Mouse (Mus musculus): ENCODE measurements around the gene Ltb4r1.
"Not testable (repeated sequence)": the region's sequence is repeated elsewhere in the genome, so short reads cannot be mapped to it uniquely, and the experiment has no call there.

Ltb4r1 gene

GRCm38 (mm10) chr14:55745861-55746237, 19.9 kb upstream of the Ltb4r1 start:
- no peak for DNase-seq (ENCODE audit: extremely low read depth, low read depth, low spot score)

DNA sequence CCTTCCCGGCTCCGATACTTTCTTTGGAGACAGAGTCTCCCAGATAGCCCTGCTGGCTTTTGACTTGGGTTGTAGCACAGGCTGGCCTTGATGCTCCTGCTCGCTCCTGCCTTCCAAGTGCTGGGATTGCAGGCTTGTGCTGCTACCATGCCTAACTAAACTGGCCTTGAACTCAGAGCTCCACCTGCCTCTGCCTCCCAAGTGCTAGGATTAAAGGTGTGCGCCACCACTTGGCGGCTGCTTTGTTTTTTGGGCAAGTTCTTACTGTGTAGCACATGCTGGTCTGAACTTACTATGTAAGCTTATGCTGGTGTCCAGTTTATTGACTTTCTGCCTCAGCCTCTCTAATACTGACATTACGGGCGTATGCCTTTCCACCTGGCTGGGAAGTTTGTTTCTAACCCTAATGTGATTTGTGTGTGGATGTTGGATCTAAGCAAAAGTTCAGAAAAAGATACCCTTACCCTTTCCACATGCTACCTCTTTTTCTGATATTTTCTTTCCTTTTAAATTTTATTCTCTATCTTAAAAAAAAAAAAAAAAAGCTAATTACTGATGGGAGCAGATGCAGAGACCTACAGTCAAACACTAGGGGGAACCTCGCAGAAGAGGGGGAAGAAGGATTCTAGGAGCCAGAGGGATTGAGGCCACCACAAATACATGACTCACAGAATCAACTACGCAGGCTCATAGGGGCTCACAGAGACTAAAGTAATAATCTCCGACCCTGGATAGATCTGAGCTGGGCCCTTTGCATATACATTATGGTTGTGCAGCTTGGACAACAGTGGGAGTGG, 18.5 kb upstream of the Ltb4r1 start:
- DNase-seq (ENCODE audit: extremely low read depth, low read depth, low spot score), result no peak

- DNase-seq (ENCODE audit: extremely low read depth, low read depth, low spot score), result no peak
Measured at GRCm38 (mm10) chr14:55757566-55757965, 8.2 kb upstream of the Ltb4r1 start.

DNA sequence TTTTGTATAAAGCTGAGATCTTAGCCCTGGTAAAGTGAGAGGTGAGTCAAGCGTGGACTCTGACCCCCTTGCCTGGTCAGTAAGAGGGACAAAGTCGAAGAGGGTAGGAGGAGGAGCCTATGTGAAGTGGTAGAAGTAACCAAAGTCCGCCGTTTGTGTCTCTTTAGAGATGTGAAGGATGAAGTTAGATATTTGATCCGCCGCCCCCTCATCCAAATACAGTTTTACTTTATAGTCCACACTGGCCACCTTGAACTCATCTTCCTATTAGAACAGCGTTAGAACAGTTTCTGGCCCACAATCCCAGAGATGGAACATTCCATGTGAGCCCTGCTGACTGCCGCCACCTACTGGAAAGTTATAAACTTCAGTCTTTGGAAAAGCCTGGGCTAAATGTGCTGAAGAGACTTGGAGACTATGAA, 7.4 kb upstream of the Ltb4r1 start, which contains the start of gene Cideb:
Cideb (minus strand) TSS at position 96 of the 422 bp plus-strand sequence.
- DNase-seq (ENCODE audit: extremely low read depth, low read depth, low spot score), result no peak

DNA sequence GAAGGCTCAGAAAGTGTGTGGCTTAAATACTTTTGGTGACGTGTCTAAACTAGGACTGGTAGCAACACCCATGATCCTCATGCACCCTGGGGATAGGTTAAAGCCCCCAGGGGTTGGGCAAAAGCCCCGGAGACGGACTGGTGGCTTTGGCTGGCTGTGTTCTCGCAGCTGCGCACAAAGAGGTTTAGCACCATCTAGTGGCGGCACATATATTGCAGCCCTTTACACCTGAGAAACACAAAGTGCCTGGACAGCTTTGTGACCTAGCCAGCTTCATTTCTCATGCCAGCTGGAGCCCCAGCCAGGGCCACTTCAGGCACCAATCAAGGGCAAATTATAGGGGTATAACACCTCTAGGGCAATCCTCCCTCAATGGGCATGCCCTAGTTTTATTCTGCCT, 5.6 kb upstream of the Ltb4r1 start:
- not testable (repeated sequence) for DNase-seq (ENCODE audit: extremely low read depth, low read depth, low spot score)

GRCm38 (mm10) chr14:55761163-55761562, 4.6 kb upstream of the Ltb4r1 start, which contains the start of gene Ltb4r2:
Gene Ltb4r2, plus strand, starts transcription at chr14:55761428.
- DNase-seq (ENCODE audit: extremely low read depth, low read depth, low spot score), result no peak

DNA sequence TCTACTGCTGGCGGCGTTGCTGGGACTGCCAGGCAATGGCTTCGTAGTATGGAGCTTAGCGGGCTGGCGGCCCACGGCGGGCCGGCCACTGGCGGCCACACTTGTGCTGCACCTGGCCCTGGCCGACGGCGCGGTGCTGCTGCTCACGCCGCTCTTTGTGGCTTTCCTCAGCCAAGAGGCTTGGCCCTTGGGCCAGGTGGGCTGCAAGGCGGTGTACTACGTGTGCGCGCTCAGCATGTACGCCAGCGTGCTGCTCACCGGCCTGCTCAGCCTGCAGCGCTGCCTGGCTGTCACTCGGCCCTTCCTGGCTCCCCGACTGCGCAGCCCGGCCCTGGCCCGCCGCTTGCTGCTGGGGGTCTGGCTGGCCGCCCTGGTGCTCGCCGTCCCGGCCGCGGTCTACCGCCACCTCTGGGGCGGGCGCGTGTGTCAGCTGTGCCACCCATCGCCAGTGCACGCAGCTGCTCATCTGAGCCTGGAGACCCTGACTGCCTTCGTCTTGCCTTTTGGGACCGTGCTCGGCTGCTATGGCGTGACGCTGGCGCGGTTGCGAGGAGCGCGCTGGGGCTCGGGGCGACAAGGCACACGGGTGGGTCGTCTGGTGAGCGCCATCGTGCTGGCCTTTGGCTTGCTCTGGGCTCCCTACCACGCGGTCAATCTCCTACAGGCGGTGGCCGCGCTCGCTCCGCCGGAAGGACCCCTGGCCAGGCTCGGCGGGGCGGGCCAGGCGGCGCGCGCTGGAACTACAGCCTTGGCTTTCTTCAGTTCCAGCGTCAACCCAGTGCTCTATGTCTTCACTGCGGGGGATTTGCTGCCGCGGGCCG, 3.6 kb upstream of the Ltb4r1 start:
- DNase-seq (ENCODE audit: extremely low read depth, low read depth, low spot score), result no peak

- DNase-seq (ENCODE audit: extremely low read depth, low read depth, low spot score), result peak; percentile 74
Measured at GRCm38 (mm10) chr14:55763166-55763565, 2.6 kb upstream of the Ltb4r1 start.

DNA sequence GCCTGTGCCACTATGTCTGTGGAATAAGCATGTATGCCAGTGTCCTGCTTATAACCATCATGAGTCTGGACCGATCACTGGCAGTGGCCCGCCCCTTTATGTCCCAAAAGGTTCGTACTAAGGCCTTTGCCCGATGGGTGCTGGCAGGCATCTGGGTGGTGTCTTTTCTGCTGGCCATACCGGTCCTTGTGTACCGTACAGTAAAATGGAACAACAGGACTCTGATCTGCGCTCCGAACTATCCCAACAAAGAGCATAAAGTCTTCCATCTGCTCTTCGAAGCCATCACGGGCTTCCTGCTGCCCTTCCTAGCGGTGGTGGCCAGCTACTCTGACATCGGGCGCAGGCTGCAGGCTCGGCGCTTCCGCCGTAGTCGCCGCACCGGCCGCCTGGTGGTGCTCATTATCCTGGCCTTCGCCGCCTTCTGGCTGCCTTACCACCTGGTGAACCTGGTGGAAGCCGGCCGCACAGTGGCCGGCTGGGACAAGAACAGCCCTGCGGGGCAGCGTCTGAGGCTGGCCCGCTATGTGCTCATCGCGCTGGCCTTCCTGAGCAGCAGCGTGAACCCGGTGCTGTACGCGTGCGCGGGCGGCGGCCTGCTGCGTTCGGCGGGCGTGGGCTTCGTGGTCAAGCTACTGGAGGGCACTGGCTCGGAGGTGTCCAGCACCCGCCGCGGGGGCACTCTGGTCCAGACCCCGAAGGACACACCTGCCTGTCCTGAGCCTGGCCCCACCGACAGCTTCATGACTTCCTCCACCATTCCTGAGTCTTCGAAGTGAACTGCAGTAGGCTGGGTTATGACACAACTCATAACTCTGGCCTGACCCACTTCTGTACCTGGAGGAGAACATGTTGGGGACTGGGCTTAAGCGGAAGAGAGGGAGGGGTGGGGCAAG, 2.0 kb downstream of the Ltb4r1 start:
- no peak for DNase-seq (ENCODE audit: extremely low read depth, low read depth, low spot score)

GRCm38 (mm10) chr14:55768555-55768954, 2.8 kb downstream of the Ltb4r1 start:
- no peak for DNase-seq (ENCODE audit: extremely low read depth, low read depth, low spot score)

DNA sequence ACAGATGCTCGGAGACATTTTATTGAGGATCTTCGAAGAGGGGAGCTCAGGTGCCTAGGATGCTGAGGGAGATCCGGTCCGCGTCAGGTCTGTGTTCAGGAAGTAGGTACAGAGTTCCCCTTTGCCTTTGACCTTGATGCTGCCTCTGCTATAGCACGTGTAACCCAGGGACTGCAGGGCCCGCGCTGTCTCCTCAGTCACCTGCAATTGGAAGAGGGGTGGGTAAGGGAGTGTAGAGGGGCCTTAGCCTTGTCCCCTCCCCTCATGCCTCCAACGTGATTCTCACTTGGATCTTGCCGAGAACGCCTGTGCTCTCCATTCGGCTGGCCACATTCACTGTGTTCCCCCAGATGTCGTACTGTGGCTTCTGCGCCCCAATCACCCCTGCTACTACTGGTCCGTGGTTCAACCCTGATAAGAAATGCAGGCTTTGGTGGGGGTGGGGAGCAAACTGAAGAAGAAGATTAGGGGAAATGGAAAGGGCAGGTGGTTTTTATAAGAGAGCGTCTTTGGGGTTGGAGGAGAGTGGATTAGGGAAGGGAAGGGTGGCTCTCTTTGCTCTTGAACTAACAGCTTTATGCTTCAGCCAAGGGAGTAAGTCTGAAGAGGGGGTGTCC, 3.4 kb downstream of the Ltb4r1 start:
- no peak for DNase-seq (ENCODE audit: extremely low read depth, low read depth, low spot score)

DNA sequence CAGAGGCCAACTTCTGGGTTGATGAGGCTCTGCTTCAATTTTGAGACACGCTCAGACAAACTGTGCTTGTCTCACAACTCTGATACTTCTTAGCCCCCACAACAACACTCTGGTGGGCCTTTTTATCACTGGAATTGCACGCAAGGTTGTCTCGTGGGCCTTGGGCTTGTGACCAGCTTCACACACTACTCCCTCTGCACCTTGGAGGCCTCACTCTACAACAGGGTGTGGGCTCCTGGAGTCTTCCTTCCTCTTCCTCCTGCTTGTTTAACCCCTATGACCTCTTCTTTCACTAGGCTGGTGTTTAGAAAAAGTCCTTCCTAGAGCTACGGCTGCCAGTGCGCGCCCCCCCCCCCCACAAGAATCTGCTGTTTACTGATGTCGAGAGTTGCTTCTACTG, 10.9 kb downstream of the Ltb4r1 start:
- DNase-seq (ENCODE audit: extremely low read depth, low read depth, low spot score), result no peak

DNA sequence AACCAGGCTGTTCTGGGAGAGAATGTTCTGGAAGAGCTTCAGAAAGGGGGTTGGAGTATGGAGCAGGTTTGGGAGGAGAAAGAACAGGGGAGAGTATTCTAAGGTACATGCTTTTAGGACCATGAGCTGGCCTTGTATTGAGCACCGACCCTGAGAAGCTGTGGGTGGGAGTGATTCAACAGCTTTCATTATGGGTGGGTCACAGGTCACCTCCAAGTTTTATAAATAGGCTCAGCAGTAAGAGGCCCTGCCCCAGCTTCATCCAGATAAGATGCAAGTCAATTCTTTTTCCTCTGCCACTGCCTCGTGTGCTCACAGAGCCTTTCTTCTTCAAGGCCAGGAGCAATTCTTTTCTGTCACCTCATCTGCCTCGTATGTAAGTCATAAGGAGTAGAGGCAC, 11.4 kb downstream of the Ltb4r1 start:
- no peak for DNase-seq (ENCODE audit: extremely low read depth, low read depth, low spot score)

- no peak for DNase-seq (ENCODE audit: extremely low read depth, low read depth, low spot score)
Measured at GRCm38 (mm10) chr14:55777806-55778205, 12.0 kb downstream of the Ltb4r1 start.

GRCm38 (mm10) chr14:55778686-55779085, 12.9 kb downstream of the Ltb4r1 start:
- DNase-seq (ENCODE audit: extremely low read depth, low read depth, low spot score), result no peak

DNA sequence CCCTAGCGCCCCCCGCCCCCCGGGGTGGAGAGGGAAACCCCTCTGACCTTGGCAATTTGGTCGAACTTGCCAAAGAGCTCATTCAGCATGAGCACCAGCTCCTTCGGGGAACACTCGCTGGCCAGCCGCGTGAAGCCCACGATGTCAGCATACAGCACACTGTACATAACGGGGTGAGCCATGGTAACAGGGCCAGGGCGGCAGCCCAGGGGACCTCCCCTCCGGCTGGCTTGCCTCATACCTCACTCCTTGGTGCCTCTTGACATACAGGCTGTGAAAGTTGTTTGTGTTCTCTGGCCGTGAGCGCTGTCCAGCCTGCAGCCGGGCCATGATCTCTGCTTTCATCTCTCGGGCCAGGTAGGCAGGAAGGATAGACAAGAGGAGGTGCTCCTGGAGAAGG, 13.9 kb downstream of the Ltb4r1 start:
- no peak for DNase-seq (ENCODE audit: extremely low read depth, low read depth, low spot score)

DNA sequence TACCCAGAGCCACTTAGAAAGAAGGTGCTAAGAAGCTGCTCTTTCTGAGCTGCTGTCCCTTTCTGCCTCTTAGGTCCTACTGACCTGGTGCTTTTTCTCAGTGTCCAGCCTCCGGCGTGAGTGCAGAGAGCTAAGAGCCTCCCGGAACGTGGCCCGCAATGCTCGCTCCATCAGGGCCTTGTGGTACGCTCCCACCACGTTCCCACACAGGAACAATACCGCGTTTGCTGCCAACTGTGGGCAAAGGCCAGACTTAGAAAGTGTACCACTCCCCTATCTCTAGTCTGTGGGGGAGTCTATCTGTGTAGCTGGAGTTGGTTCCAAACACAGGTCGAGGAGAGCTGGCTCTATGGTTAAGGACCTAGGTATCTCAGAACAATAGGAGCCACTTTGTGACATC, 15.0 kb downstream of the Ltb4r1 start:
- DNase-seq (ENCODE audit: extremely low read depth, low read depth, low spot score), result no peak

DNA sequence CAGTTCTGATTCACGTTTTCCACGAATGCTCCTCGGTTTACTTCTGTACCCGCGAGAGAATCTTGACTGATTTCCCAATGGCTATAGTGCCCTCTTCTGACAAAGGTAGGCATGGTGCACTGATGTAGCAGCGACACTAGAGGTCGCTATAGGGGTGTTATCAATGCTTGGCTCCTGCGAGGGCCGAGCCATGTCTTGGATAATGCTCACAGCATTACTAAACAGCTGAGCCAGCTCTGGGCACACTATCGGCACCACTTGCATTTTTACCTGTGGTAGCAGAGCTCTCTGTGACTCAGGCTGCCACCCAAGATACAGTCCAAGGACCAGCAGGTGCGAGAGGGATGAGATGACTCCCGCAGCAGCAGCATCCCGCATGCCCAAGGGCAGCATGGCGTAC, 15.5 kb downstream of the Ltb4r1 start:
- DNase-seq (ENCODE audit: extremely low read depth, low read depth, low spot score), result no peak

- no peak for DNase-seq (ENCODE audit: extremely low read depth, low read depth, low spot score)
Measured at GRCm38 (mm10) chr14:55782361-55782960, 16.7 kb downstream of the Ltb4r1 start.
